ENCODE assay signal across 30 mouse cellular contexts in genomic region chr10:85500573-85501155, GRCm38 (mm10).
A peak's percentile ranks its signal among the peaks of the same experiment; 100 is the strongest.
DNase-seq lines count a peak whose midpoint lies in the region; ATAC-seq lines count a peak whose summit lies in the region.
"Had no signal": no experiment of that assay in that cellular context is flagged by ENCODE, and none has a peak within 500 bp of the region (broad histone marks: within the 10 kb centered on the region; RNA-seq: fewer than 3 reads in every experiment).

No protein-coding gene starts in this region.

- no peak overlapping the region for H3K9ac ChIP-seq in kidney, embryonic 15.5 days
- H3K9ac ChIP-seq in neural tube, embryonic 11.5 days (ENCODE audit: low read length), result no peak overlapping the region
- no peak overlapping the region for H3K9ac ChIP-seq in neural tube, embryonic 15.5 days (replicated peaks)
- no peak overlapping the region for H3K9ac ChIP-seq in neural tube, embryonic 13.5 days
- H3K9ac ChIP-seq: forebrain, embryonic 15.5 days; heart, embryonic 12.5 days; hindbrain, embryonic 13.5 days; liver, embryonic 12.5 days; liver, postnatal 0 days had no signal

- peaks cover 20% of the 10 kb centered on the region for H3K4me1 ChIP-seq in kidney, embryonic 15.5 days
- no peaks in the 10 kb centered on the region; the same call in 1 of the 2 replicates for H3K4me1 ChIP-seq in neural tube, embryonic 11.5 days (ENCODE audit: control insufficient read depth, insufficient read depth, low read length)
- peaks cover 20% of the 10 kb centered on the region for H3K4me1 ChIP-seq in neural tube, embryonic 15.5 days
- peaks cover 26% of the 10 kb centered on the region; the same call in 1 of the 2 replicates for H3K4me1 ChIP-seq in neural tube, embryonic 13.5 days (replicated peaks)
- H3K4me1 ChIP-seq: forebrain, embryonic 15.5 days; heart, embryonic 12.5 days; hindbrain, embryonic 13.5 days; liver, embryonic 12.5 days had no signal

- WGBS in kidney, embryonic 15.5 days, result 57% methylated on average over 9 of the region's 9 CpGs
- WGBS in neural tube, embryonic 11.5 days, result 60% methylated on average over 9 of the region's 9 CpGs
- WGBS in neural tube, embryonic 15.5 days, result 36% methylated on average over 9 of the region's 9 CpGs
- 42% methylated on average over 9 of the region's 9 CpGs for WGBS in neural tube, embryonic 13.5 days

- H3K27me3 ChIP-seq in kidney, embryonic 15.5 days, result no peaks in the 10 kb centered on the region
- H3K27me3 ChIP-seq in neural tube, embryonic 11.5 days (ENCODE audit: control insufficient read depth, insufficient read depth, low read length), result no peaks in the 10 kb centered on the region
- no peaks in the 10 kb centered on the region for H3K27me3 ChIP-seq in neural tube, embryonic 15.5 days (replicated peaks)
- H3K27me3 ChIP-seq in neural tube, embryonic 13.5 days, result no peaks in the 10 kb centered on the region
- H3K27me3 ChIP-seq: forebrain, embryonic 15.5 days; heart, embryonic 12.5 days; hindbrain, embryonic 13.5 days; liver, embryonic 12.5 days had no signal

- no peak for ATAC-seq in kidney, embryonic 15.5 days (replicated peaks; ENCODE audit: low FRiP score)
- peak; percentile 45; the same call in 1 of the 2 replicates for ATAC-seq in neural tube, embryonic 11.5 days (ENCODE audit: insufficient read depth, low FRiP score, low TSS enrichment)
- ATAC-seq in neural tube, embryonic 15.5 days (ENCODE audit: low FRiP score), result no peak
- ATAC-seq in neural tube, embryonic 13.5 days (ENCODE audit: low read depth), result peak; percentile 60; the same call in 1 of the 2 replicates
- ATAC-seq: CD4-positive, CD25-positive, alpha-beta regulatory T cell, adult 4 months; forebrain, embryonic 15.5 days; liver, embryonic 12.5 days; liver, postnatal 0 days; lung, postnatal 0 days had no signal

- no peaks in the 10 kb centered on the region for H3K9me3 ChIP-seq in kidney, embryonic 15.5 days (replicated peaks)
- H3K9me3 ChIP-seq in neural tube, embryonic 11.5 days (ENCODE audit: control insufficient read depth, low read length), result no peaks in the 10 kb centered on the region
- H3K9me3 ChIP-seq in neural tube, embryonic 15.5 days (replicated peaks), result no peaks in the 10 kb centered on the region
- no peaks in the 10 kb centered on the region for H3K9me3 ChIP-seq in neural tube, embryonic 13.5 days
- H3K9me3 ChIP-seq: forebrain, embryonic 15.5 days; hindbrain, embryonic 13.5 days; liver, embryonic 12.5 days had no signal

- peak overlapping the region; percentile 59 for H3K27ac ChIP-seq in kidney, embryonic 15.5 days
- no peak overlapping the region for H3K27ac ChIP-seq in neural tube, embryonic 11.5 days (ENCODE audit: low read depth, low read length)
- no peak overlapping the region for H3K27ac ChIP-seq in neural tube, embryonic 15.5 days (replicated peaks)
- 0 out of 2 replicates have a peak overlapping the region, but pooled peaks have one; percentile 33 for H3K27ac ChIP-seq in neural tube, embryonic 13.5 days (replicated peaks)
- H3K27ac ChIP-seq: forebrain, embryonic 15.5 days; hindbrain, embryonic 13.5 days; liver, embryonic 12.5 days; macrophage; stomach, postnatal 0 days had no signal

- H3K4me3 ChIP-seq in kidney, embryonic 15.5 days (replicated peaks), result no peak overlapping the region
- H3K4me3 ChIP-seq in neural tube, embryonic 11.5 days (ENCODE audit: low read depth, low read length), result no peak overlapping the region
- H3K4me3 ChIP-seq in neural tube, embryonic 15.5 days (replicated peaks), result no peak overlapping the region
- no peak overlapping the region for H3K4me3 ChIP-seq in neural tube, embryonic 13.5 days
- H3K4me3 ChIP-seq: forebrain, embryonic 15.5 days; heart, embryonic 12.5 days; hindbrain, embryonic 13.5 days; liver, embryonic 12.5 days; myocyte had no signal

- no peak for DNase-seq in kidney, adult 9 months
- no peak for DNase-seq in neural tube, embryonic 11.5 days (ENCODE audit: low spot score)
- peak; percentile 47 for DNase-seq in adrenal gland, postnatal 25 days
- DNase-seq in cerebellum, adult 18-20 months, result no peak
- DNase-seq in MN1 (ENCODE audit: low spot score), result no peak
- DNase-seq: cerebellum, adult 9-10 months; cerebellum, postnatal 36 days; gastrocnemius, postnatal 25 days; heart, adult 11 months; heart, postnatal 4 days; kidney, adult 2 months; kidney, postnatal 36 days; layer of hippocampus, postnatal 36 days; left cerebral cortex, postnatal 4 days; liver, postnatal 0 days; right cerebral cortex, postnatal 4 days; thymus, adult 18-20 months; thymus, postnatal 25 days had no signal

- no peaks in the 10 kb centered on the region for H3K36me3 ChIP-seq in kidney, embryonic 15.5 days
- H3K36me3 ChIP-seq in neural tube, embryonic 11.5 days (ENCODE audit: control insufficient read depth, insufficient read depth, low read length), result no peaks in the 10 kb centered on the region
- H3K36me3 ChIP-seq in neural tube, embryonic 15.5 days, result no peaks in the 10 kb centered on the region
- no peaks in the 10 kb centered on the region for H3K36me3 ChIP-seq in neural tube, embryonic 13.5 days
- H3K36me3 ChIP-seq: forebrain, embryonic 15.5 days; heart, embryonic 12.5 days; hindbrain, embryonic 13.5 days; liver, embryonic 12.5 days had no signal

- H3K4me2 ChIP-seq in kidney, embryonic 15.5 days, result no peak overlapping the region
- no peak overlapping the region for H3K4me2 ChIP-seq in neural tube, embryonic 11.5 days (ENCODE audit: low read depth)
- no peak overlapping the region for H3K4me2 ChIP-seq in neural tube, embryonic 15.5 days
- no peak overlapping the region for H3K4me2 ChIP-seq in neural tube, embryonic 13.5 days
- H3K4me2 ChIP-seq: forebrain, embryonic 15.5 days; heart, embryonic 12.5 days; hindbrain, embryonic 13.5 days; liver, embryonic 12.5 days had no signal

Comparison
In these comparisons a context has a peak if more than half of its experiments do, and no peak if none do; other contexts are left out.
1. ATAC-seq: peak in neural tube, embryonic 11.5 days (single experiment) and neural tube, embryonic 13.5 days (single experiment); none in kidney, embryonic 15.5 days (single experiment) and neural tube, embryonic 15.5 days (single experiment).
2. H3K27ac ChIP-seq: peak in kidney, embryonic 15.5 days (single experiment) and neural tube, embryonic 13.5 days (single experiment); none in neural tube, embryonic 11.5 days (single experiment) and neural tube, embryonic 15.5 days (single experiment).